Mouse (Mus musculus) small intestine, adult 2 months (tissue): ENCODE data around the gene Macrod1. TPM values are rescaled to one million over a fixed set of nuclear protein-coding genes. Genes with fewer than 3 reads are reported as not detected.
A peak's percentile ranks its signal among the peaks of the same experiment; 100 is the strongest.

Source experiments
- H3K27ac ChIP-seq: fragments of 200-500 bp; 2 replicates; pipeline ENCODE4 v1.5.1; 2012; ENCODE audit warnings: low read depth, low read length, control low read depth, inconsistent platforms; ENCODE audit not compliant: insufficient read depth
- H3K27me3 ChIP-seq: fragments of 200-500 bp; 2 replicates; pipeline ENCODE4 v1.6.1; 2012; ENCODE audit warnings: mild to moderate bottlenecking, moderate library complexity, low read length, inconsistent platforms; ENCODE audit not compliant: control insufficient read depth, insufficient read depth
- H3K36me3 ChIP-seq: fragments of 200-500 bp; 2 replicates; pipeline ENCODE4 v1.6.1; 2012; ENCODE audit warnings: mild to moderate bottlenecking, low read length, control low read depth, inconsistent platforms; ENCODE audit not compliant: control insufficient read depth, insufficient read depth
- H3K4me1 ChIP-seq: fragments of 200-500 bp; 2 replicates; pipeline ENCODE4 v1.6.1; 2012; ENCODE audit warnings: low read length, inconsistent platforms, mixed read lengths; ENCODE audit not compliant: control insufficient read depth, insufficient read depth, insufficient read length
- H3K4me3 ChIP-seq: fragments of 200-500 bp; 2 replicates; pipeline ENCODE4 v1.5.1; 2012; ENCODE audit warnings: low read depth, mild to moderate bottlenecking, control low read depth, inconsistent platforms, low read length, moderate library complexity
- CTCF ChIP-seq: fragments of 200-500 bp; IDR thresholded peaks from 2 replicates; pipeline ENCODE4 v1.5.1; 2012; ENCODE audit warnings: low read depth, mild to moderate bottlenecking, control low read depth, inconsistent platforms, low read length, moderate library complexity, mixed read lengths; ENCODE audit not compliant: insufficient replicate concordance, insufficient read length; ENCODE audit errors: extremely low read depth
- POLR2A ChIP-seq: fragments of 200-500 bp; IDR thresholded peaks from 2 replicates; pipeline ENCODE4 v1.6.1; 2012; ENCODE audit warnings: low read depth, mild to moderate bottlenecking, control low read depth, inconsistent platforms, low read length, moderate library complexity
- WGBS: fragments of 180-500 bp; shearing (Covaris S2); methylation state at CpG from one replicate; pipeline ENCODE4 v1.1.7; 2018; 5-methylcytosine and 5-hydroxymethylcytosine counted together
- polyA plus RNA-seq: library from polyadenylated mRNA; depleted of rRNA; stranded (reverse); fragments of >200 nt; gene quantifications from 2 replicates; pipeline ENCODE4 v1.2.3, GENCODE M21; 2012

Gene Macrod1
- polyA plus RNA-seq, 1 experiment: 37.2 TPM

DNA sequence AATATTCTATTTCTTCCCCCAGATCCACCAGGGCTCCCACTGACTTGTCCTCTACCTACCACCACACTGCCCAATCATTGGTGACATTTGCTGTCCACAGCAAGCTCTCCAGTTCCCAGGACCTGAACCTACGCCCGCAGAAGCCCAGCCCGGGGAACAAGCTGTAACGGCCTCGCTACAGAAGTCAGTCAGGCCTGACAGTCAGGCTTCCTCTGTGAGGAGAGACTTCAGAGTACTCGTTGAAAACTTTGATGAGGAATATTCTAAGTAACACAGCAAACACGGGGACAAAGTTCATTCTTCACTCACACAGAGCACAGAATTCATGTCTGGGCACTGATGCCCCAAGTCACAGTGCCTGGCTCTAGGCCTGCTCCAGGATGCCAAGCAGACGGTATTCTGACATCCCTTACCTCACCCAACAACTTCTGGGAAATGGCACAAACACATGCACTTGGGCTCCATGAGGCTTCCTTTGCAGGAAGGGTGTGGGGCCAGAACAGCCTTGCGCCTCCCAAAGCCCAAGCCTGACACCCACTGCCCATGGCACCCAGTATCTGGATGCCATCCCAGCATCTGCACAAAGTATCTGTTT is 168.6 kb downstream of the Macrod1 start:
- Histone ChIP-seq H3K27me3 (no peaks in the 10 kb centered on the region), H3K36me3 (peaks cover 21% of the 10 kb centered on the region), H3K4me1 (peaks cover 18% of the 10 kb centered on the region), H3K27ac (no peak overlapping the region), H3K4me3 (no peak overlapping the region)
- WGBS: 74% methylated on average over 9 of the region's 9 CpGs
- no peak for TF ChIP-seq CTCF
- no peak for TF ChIP-seq POLR2A

GRCm38 (mm10) chr19:7226511-7226914 is 169.9 kb downstream of the Macrod1 start:
- TF ChIP-seq CTCF (no peak), POLR2A (no peak)
- 28% methylated on average over 6 of the region's 6 CpGs for WGBS
- peaks cover 18% of the 10 kb centered on the region for H3K4me1 ChIP-seq
- H3K27me3 ChIP-seq: no peaks in the 10 kb centered on the region
- H3K36me3 ChIP-seq: peaks cover 24% of the 10 kb centered on the region
- H3K4me3 ChIP-seq: no peak overlapping the region
- H3K27ac ChIP-seq: peak overlapping the region; percentile 81

- H3K4me1 ChIP-seq: no peaks in the 10 kb centered on the region
- H3K4me3 ChIP-seq: no peak overlapping the region
- 52% methylated on average over 8 of the region's 8 CpGs for WGBS
- no peak overlapping the region for H3K27ac ChIP-seq
- no peaks in the 10 kb centered on the region for H3K27me3 ChIP-seq
- H3K36me3 ChIP-seq: peaks cover 15% of the 10 kb centered on the region
- TF ChIP-seq CTCF: peak; percentile 69; the same call in 1 of the 2 replicates
- TF ChIP-seq POLR2A: no peak
These were observed 178.1 kb downstream of the Macrod1 start for GRCm38 (mm10) chr19:7234537-7235221.

- H3K27ac ChIP-seq: no peak overlapping the region
- TF ChIP-seq POLR2A (no peak), CTCF (no peak)
- H3K27me3 ChIP-seq: no peaks in the 10 kb centered on the region
- peaks cover 11% of the 10 kb centered on the region for H3K36me3 ChIP-seq
- H3K4me3 ChIP-seq: no peak overlapping the region
- no peaks in the 10 kb centered on the region; the same call in 1 of the 2 replicates for H3K4me1 ChIP-seq
- 77% methylated on average over 9 of the region's 9 CpGs for WGBS
These were observed 178.9 kb downstream of the Macrod1 start for GRCm38 (mm10) chr19:7235461-7235860.

GRCm38 (mm10) chr19:7236011-7236410 is 179.4 kb downstream of the Macrod1 start:
- H3K4me1 ChIP-seq: no peaks in the 10 kb centered on the region; the same call in 1 of the 2 replicates
- 98% methylated on average over 2 of the region's 2 CpGs for WGBS
- H3K36me3 ChIP-seq: peaks cover 11% of the 10 kb centered on the region
- no peak for TF ChIP-seq POLR2A
- H3K4me3 ChIP-seq: no peak overlapping the region
- no peak overlapping the region for H3K27ac ChIP-seq
- H3K27me3 ChIP-seq: no peaks in the 10 kb centered on the region

GRCm38 (mm10) chr19:7236742-7237141 is 180.1 kb downstream of the Macrod1 start:
- Histone ChIP-seq H3K4me3 (no peak overlapping the region), H3K27me3 (no peaks in the 10 kb centered on the region), H3K4me1 (peaks cover 2% of the 10 kb centered on the region; the same call in 1 of the 2 replicates), H3K36me3 (peaks cover 9% of the 10 kb centered on the region), H3K27ac (no peak overlapping the region)
- TF ChIP-seq CTCF: no peak
- TF ChIP-seq POLR2A: no peak
- 84% methylated on average over 4 of the region's 4 CpGs for WGBS

GRCm38 (mm10) chr19:7239574-7239973 is 183.0 kb downstream of the Macrod1 start:
- no peak overlapping the region for H3K27ac ChIP-seq
- 69% methylated on average over 3 of the region's 3 CpGs for WGBS
- H3K27me3 ChIP-seq: no peaks in the 10 kb centered on the region
- no peak overlapping the region for H3K4me3 ChIP-seq
- no peaks in the 10 kb centered on the region for H3K36me3 ChIP-seq
- TF ChIP-seq POLR2A: no peak
- no peak for TF ChIP-seq CTCF
- peaks cover 2% of the 10 kb centered on the region; the same call in 1 of the 2 replicates for H3K4me1 ChIP-seq

GRCm38 (mm10) chr19:7240291-7240690 is 183.7 kb downstream of the Macrod1 start:
- no peaks in the 10 kb centered on the region for H3K27me3 ChIP-seq
- H3K4me1 ChIP-seq: peaks cover 2% of the 10 kb centered on the region; the same call in 1 of the 2 replicates
- H3K36me3 ChIP-seq: no peaks in the 10 kb centered on the region
- WGBS: 2% methylated on average over 13 of the region's 13 CpGs
- H3K27ac ChIP-seq: no peak overlapping the region
- peak overlapping the region; percentile 90 for H3K4me3 ChIP-seq
- TF ChIP-seq CTCF (no peak), POLR2A (no peak)
